Mouse (Mus musculus) neural tube, embryonic 15.5 days (tissue): ENCODE measurements around the gene Mdh1. TPM values are rescaled to one million over a fixed set of nuclear protein-coding genes. Genes with fewer than 3 reads are reported as not detected.

Source experiments
- ATAC-seq: fragments of 200-750 bp; cut with Nextera tagmentation; 2 replicates; pipeline ENCODE4 v1.8.0; 2017; ENCODE audit warnings: mild to moderate bottlenecking, moderate TSS enrichment, moderate library complexity; ENCODE audit not compliant: low FRiP score
- H3K27ac ChIP-seq: fragments of 300-500 bp; sonication (generic); replicated peaks from 2 replicates; pipeline ENCODE4 v1.5.1; 2015; ENCODE audit warnings: mild to moderate bottlenecking, inconsistent platforms
- H3K27me3 ChIP-seq: fragments of 300-500 bp; sonication (generic); replicated peaks from 2 replicates; pipeline ENCODE4 v1.6.1; 2015; ENCODE audit warnings: inconsistent platforms
- H3K36me3 ChIP-seq: fragments of 300-500 bp; sonication (generic); 2 replicates; pipeline ENCODE4 v1.6.1; 2015; ENCODE audit warnings: inconsistent platforms
- H3K4me1 ChIP-seq: fragments of 300-500 bp; sonication (generic); 2 replicates; pipeline ENCODE4 v1.6.1; 2015; ENCODE audit warnings: inconsistent platforms
- H3K4me2 ChIP-seq: fragments of 300-500 bp; sonication (generic); 2 replicates; pipeline ENCODE4 v1.6.1; 2015; ENCODE audit warnings: inconsistent platforms, mild to moderate bottlenecking, moderate library complexity
- H3K4me3 ChIP-seq: fragments of 300-500 bp; sonication (generic); replicated peaks from 2 replicates; pipeline ENCODE4 v1.5.1; 2015; ENCODE audit warnings: mild to moderate bottlenecking, inconsistent platforms
- H3K9ac ChIP-seq: fragments of 300-500 bp; sonication (generic); replicated peaks from 2 replicates; pipeline ENCODE4 v1.6.1; 2015; ENCODE audit warnings: mild to moderate bottlenecking, inconsistent platforms
- H3K9me3 ChIP-seq: fragments of 300-500 bp; sonication (generic); replicated peaks from 2 replicates; pipeline ENCODE4 v1.6.1; 2016; ENCODE audit warnings: inconsistent platforms
- WGBS: fragments of 180-500 bp; shearing (Covaris S2); methylation state at CpG from one replicate; pipeline ENCODE4 v1.1.7; 2015; ENCODE audit warnings: mixed read lengths; 5-methylcytosine and 5-hydroxymethylcytosine counted together
- polyA plus RNA-seq: library from polyadenylated mRNA; unstranded; fragments of >200 nt; fragmentation: Nextera tagmentation; extraction: Ambion mirVana; gene quantifications from 2 replicates; pipeline ENCODE4 v1.2.1, GENCODE M21; 2015

Gene Mdh1
- polyA plus RNA-seq, 1 experiment from 2014 or later, result 664 TPM

DNA sequence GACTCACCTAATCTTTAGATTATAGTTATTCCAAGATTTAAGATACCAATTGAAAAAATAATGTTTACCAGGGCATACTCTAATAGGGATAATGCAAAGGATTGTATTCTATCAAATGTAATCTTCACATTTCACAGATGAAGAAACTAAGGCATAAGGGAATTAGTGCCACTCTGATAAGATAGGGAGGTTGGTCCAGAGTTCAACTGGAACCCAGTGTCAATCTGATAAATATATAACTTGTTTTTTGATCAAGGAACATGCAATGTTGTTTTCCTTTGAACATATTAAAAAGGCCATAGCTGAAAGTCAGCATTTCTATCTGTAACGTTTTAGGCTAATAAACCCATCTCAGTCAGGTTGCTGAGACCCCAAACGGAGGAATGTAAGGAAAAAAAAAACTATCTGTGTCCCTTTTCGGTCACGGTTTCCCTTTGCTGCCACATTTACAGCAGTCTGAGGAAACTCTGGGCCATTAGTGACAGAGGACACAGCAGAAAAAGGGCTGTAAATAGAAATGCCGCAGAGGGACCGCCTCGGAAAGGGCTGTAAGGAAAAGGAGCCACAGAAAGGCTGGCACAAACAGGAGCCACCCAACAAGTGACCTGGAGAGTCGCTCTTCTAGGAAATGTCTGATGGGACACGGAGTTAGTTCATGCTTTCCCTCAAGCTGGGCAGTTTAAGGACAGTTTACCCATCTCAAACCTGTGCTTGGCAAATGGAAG lies 7.3 kb downstream of the Mdh1 start:
- Histone ChIP-seq H3K4me1 (peaks cover 12% of the 10 kb centered on the region), H3K4me3 (no peak overlapping the region), H3K36me3 (peaks cover 43% of the 10 kb centered on the region), H3K4me2 (no peak overlapping the region), H3K27me3 (no peaks in the 10 kb centered on the region), H3K27ac (no peak overlapping the region), H3K9me3 (no peaks in the 10 kb centered on the region), H3K9ac (no peak overlapping the region)
- ATAC-seq, result no peak
- WGBS, result 68% methylated on average over 9 of the region's 9 CpGs

DNA sequence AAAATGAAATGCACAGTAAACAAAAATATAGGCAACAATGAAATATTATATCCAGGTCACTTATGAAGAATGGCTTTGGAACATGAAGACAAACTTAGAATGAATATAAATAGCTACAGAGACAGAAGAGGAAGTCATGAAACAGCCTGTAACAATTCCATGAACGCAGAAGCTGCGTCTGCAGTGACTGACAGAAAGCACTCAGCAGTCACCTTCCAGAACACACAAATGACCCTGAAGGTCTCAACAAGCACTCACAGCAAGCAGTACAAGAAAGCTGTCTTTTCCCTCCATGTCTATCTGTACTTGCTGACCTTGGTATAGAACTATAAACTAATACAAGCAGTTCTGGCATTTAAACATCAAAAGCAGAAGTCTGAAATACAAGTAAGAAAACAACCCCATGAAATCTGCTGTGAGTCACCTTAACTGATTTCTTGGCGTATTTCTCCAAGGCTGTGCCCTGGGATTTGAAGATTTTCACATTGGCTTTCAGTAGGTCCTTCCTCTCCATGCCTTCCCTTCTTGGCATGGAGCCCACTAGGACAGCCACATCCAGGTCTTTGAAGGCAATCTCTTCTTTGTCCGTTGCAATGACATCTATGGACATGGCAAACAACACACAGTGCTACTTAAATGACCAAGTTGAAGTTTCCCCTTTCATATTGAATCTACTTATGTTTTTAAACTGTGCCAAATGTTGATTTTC lies 8.4 kb downstream of the Mdh1 start:
- Histone ChIP-seq H3K9me3 (no peaks in the 10 kb centered on the region), H3K9ac (no peak overlapping the region), H3K4me1 (peaks cover 3% of the 10 kb centered on the region), H3K27me3 (no peaks in the 10 kb centered on the region), H3K4me2 (no peak overlapping the region), H3K4me3 (no peak overlapping the region), H3K27ac (no peak overlapping the region), H3K36me3 (peaks cover 53% of the 10 kb centered on the region)
- WGBS, result 87% methylated on average over 4 of the region's 4 CpGs
- ATAC-seq, result no peak

DNA sequence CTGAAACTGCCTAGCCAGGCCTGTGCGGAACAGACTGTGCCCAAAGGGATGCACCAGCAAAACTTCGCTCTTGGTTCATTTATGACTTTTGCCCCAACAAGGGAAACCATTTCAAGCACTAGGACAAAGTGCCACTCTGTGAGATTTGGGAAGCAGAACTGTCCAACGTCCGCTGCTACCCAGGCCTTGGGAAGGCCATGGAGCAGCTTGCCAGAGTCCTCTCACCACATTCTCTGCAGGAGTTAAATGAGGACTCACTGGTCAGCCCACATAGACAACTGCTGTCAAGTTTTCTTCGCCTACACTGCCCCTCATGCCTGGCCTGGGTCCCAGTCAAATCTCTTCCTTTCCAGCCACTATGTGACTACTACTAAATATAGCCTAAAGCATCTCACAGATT lies 10.8 kb downstream of the Mdh1 start:
- H3K4me3 ChIP-seq, result no peak overlapping the region
- H3K27me3 ChIP-seq, result no peaks in the 10 kb centered on the region
- no peaks in the 10 kb centered on the region for H3K9me3 ChIP-seq
- H3K4me2 ChIP-seq, result no peak overlapping the region
- H3K4me1 ChIP-seq, result no peaks in the 10 kb centered on the region
- no peak for ATAC-seq
- no peak overlapping the region for H3K27ac ChIP-seq
- peaks cover 65% of the 10 kb centered on the region for H3K36me3 ChIP-seq
- 92% methylated on average over 5 of the region's 5 CpGs for WGBS
- no peak overlapping the region for H3K9ac ChIP-seq

- Histone ChIP-seq H3K27me3 (no peaks in the 10 kb centered on the region), H3K36me3 (peaks cover 62% of the 10 kb centered on the region), H3K4me1 (no peaks in the 10 kb centered on the region), H3K27ac (no peak overlapping the region), H3K9ac (no peak overlapping the region), H3K9me3 (no peaks in the 10 kb centered on the region), H3K4me3 (no peak overlapping the region), H3K4me2 (no peak overlapping the region)
- no peak for ATAC-seq
- 84% methylated on average over 11 of the region's 11 CpGs for WGBS
Measured at GRCm38 (mm10) chr11:21559727-21560126, 12.4 kb downstream of the Mdh1 start.

DNA sequence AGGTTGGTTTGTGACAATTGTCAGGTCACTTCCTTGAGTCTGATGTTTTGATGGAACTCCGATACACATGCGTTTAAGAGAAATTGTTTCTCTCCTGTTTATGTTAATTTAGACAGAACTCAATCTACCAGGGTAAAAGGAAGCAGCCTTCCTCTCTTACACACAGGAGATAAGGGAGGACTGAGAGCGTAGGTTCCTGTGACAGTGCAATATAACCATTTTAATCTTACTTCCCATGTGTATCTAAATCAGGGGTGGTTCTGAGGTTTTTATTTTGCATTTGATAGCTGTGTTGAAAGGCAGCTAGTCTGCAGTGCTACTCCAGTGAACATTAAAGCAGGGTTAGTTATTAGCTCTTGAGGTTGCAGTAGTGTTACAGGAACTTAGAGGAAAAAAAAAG lies 20.1 kb downstream of the Mdh1 start:
- Histone ChIP-seq H3K4me3 (no peak overlapping the region), H3K4me2 (no peak overlapping the region), H3K27ac (no peak overlapping the region), H3K36me3 (peaks cover 9% of the 10 kb centered on the region; the same call in 1 of the 2 replicates), H3K9me3 (no peaks in the 10 kb centered on the region), H3K4me1 (no peaks in the 10 kb centered on the region), H3K27me3 (no peaks in the 10 kb centered on the region), H3K9ac (no peak overlapping the region)
- ATAC-seq, result no peak
- 90% methylated on average over 3 of the region's 3 CpGs for WGBS

- H3K27me3 ChIP-seq, result no peaks in the 10 kb centered on the region
- no peak overlapping the region for H3K27ac ChIP-seq
- H3K4me3 ChIP-seq, result no peak overlapping the region
- no peak overlapping the region for H3K9ac ChIP-seq
- 74% methylated on average over 12 of the region's 12 CpGs for WGBS
- H3K36me3 ChIP-seq, result peaks cover 5% of the 10 kb centered on the region; the same call in 1 of the 2 replicates
- ATAC-seq, result no peak
- no peaks in the 10 kb centered on the region for H3K4me1 ChIP-seq
- H3K9me3 ChIP-seq, result no peaks in the 10 kb centered on the region
- H3K4me2 ChIP-seq, result no peak overlapping the region
Measured at GRCm38 (mm10) chr11:21550222-21551173, 21.7 kb downstream of the Mdh1 start.

GRCm38 (mm10) chr11:21549754-21550153 lies 22.4 kb downstream of the Mdh1 start:
- no peaks in the 10 kb centered on the region for H3K27me3 ChIP-seq
- no peak overlapping the region for H3K4me3 ChIP-seq
- no peaks in the 10 kb centered on the region for H3K36me3 ChIP-seq
- H3K4me2 ChIP-seq, result no peak overlapping the region
- H3K27ac ChIP-seq, result no peak overlapping the region
- H3K4me1 ChIP-seq, result no peaks in the 10 kb centered on the region
- H3K9ac ChIP-seq, result no peak overlapping the region
- no peaks in the 10 kb centered on the region for H3K9me3 ChIP-seq
- 91% methylated on average over 4 of the region's 4 CpGs for WGBS
- ATAC-seq, result no peak

- WGBS, result 87% methylated on average over 2 of the region's 2 CpGs
- no peaks in the 10 kb centered on the region for H3K9me3 ChIP-seq
- no peak for ATAC-seq
Measured at GRCm38 (mm10) chr11:21549052-21549451, 23.1 kb downstream of the Mdh1 start.

DNA sequence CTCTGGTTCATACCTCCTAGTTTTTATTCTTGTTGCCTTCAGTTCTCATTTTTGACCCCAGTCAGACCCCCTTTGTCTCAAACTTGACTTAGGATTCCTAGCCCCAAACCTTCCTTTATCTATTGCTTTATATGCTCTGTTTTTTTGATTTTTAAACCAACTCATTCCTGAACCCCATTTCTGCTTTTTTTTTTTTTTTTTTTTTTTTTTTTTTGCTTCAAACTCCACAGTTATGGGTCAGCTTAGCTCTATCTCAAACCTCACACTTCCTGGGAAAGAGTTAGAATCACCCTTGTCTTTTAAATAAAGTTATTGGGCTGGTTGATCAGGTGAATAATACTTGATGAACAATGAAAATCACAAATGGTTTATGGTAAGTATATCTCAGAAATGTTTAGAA lies 24.6 kb downstream of the Mdh1 start:
- Histone ChIP-seq H3K9ac (no peak overlapping the region), H3K36me3 (no peaks in the 10 kb centered on the region), H3K27me3 (no peaks in the 10 kb centered on the region), H3K9me3 (no peaks in the 10 kb centered on the region), H3K27ac (no peak overlapping the region), H3K4me1 (no peaks in the 10 kb centered on the region), H3K4me3 (no peak overlapping the region), H3K4me2 (no peak overlapping the region)
- ATAC-seq, result no peak

More at GRCm38 (mm10) chr11:21549052-21549451, 23.1 kb downstream of the Mdh1 start:
- no peak overlapping the region for H3K9ac ChIP-seq
- no peaks in the 10 kb centered on the region for H3K36me3 ChIP-seq
- H3K4me2 ChIP-seq, result no peak overlapping the region
- no peak overlapping the region for H3K27ac ChIP-seq
- no peak overlapping the region for H3K4me3 ChIP-seq
- no peaks in the 10 kb centered on the region for H3K27me3 ChIP-seq
- no peaks in the 10 kb centered on the region for H3K4me1 ChIP-seq

DNA sequence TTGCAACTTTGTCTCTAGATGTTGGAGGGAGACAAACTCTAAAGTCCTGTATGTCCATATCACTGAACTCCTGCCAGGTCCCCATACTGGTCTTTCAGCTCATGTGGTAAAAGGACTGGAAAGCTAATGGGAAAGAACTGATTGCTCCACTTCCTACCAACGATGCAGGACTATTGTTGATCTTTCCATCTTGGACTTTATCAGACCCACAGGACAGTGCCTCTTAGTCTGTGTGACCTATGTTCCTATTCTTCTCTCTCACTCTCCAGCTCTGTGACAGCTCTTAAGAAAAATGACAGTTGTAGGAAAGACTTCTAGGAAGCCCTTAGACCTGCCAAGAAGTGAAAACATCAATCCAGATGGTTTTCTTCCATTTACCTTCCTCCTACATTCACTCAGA lies 25.5 kb downstream of the Mdh1 start:
- H3K27me3 ChIP-seq, result no peaks in the 10 kb centered on the region
- 74% methylated on average over 1 of the region's 1 CpGs for WGBS
- H3K36me3 ChIP-seq, result no peaks in the 10 kb centered on the region
- H3K9me3 ChIP-seq, result no peaks in the 10 kb centered on the region
- no peak overlapping the region for H3K9ac ChIP-seq
- no peak overlapping the region for H3K27ac ChIP-seq
- H3K4me2 ChIP-seq, result no peak overlapping the region
- H3K4me3 ChIP-seq, result no peak overlapping the region
- H3K4me1 ChIP-seq, result no peaks in the 10 kb centered on the region
- no peak for ATAC-seq

GRCm38 (mm10) chr11:21545951-21546350 lies 26.2 kb downstream of the Mdh1 start:
- Histone ChIP-seq H3K27me3 (no peaks in the 10 kb centered on the region), H3K4me2 (no peak overlapping the region), H3K36me3 (no peaks in the 10 kb centered on the region), H3K9ac (no peak overlapping the region), H3K9me3 (no peaks in the 10 kb centered on the region), H3K27ac (no peak overlapping the region), H3K4me3 (no peak overlapping the region), H3K4me1 (no peaks in the 10 kb centered on the region)
- ATAC-seq, result no peak
